Mouse (Mus musculus) kidney, embryonic 14.5 days (tissue): ENCODE data around the gene Sult5a1. TPM values are rescaled to one million over a fixed set of nuclear protein-coding genes. Genes with fewer than 3 reads are reported as not detected.

Source experiments
- ATAC-seq: fragments of 200-750 bp; cut with Nextera tagmentation; 2 replicates; pipeline ENCODE4 v1.8.0; 2017; ENCODE audit warnings: moderate number of reproducible peaks, mild to moderate bottlenecking, moderate TSS enrichment, moderate library complexity; ENCODE audit not compliant: low FRiP score, low TSS enrichment
- H3K27ac ChIP-seq: fragments of 300-500 bp; sonication (generic); 2 replicates; pipeline ENCODE4 v1.5.1; 2014; ENCODE audit warnings: low read depth, mild to moderate bottlenecking, low read length, moderate library complexity, mixed read lengths
- H3K27me3 ChIP-seq: fragments of 300-500 bp; sonication (generic); 2 replicates; pipeline ENCODE4 v1.6.1; 2014; ENCODE audit warnings: mild to moderate bottlenecking, low read length; ENCODE audit not compliant: control insufficient read depth, insufficient read depth
- H3K36me3 ChIP-seq: fragments of 300-500 bp; sonication (generic); 2 replicates; pipeline ENCODE4 v1.6.1; 2014; ENCODE audit warnings: low read length, mixed read lengths; ENCODE audit not compliant: control insufficient read depth, insufficient read depth
- H3K4me1 ChIP-seq: fragments of 300-500 bp; sonication (generic); 2 replicates; pipeline ENCODE4 v1.6.1; 2014; ENCODE audit warnings: low read length, mixed read lengths; ENCODE audit not compliant: control insufficient read depth, insufficient read depth
- H3K4me2 ChIP-seq: fragments of 300-500 bp; sonication (generic); replicated peaks from 2 replicates; pipeline ENCODE4 v1.6.1; 2014; ENCODE audit warnings: low read depth, mild to moderate bottlenecking, low read length
- H3K4me3 ChIP-seq: fragments of 300-500 bp; sonication (generic); 2 replicates; pipeline ENCODE4 v1.5.1; 2014; ENCODE audit warnings: mild to moderate bottlenecking, low read length
- H3K9ac ChIP-seq: fragments of 300-500 bp; sonication (generic); 2 replicates; pipeline ENCODE4 v1.6.1; 2014; ENCODE audit warnings: low read depth, mild to moderate bottlenecking, low read length, moderate library complexity
- H3K9me3 ChIP-seq: fragments of 300-500 bp; sonication (generic); 2 replicates; pipeline ENCODE4 v1.6.1; 2016; ENCODE audit warnings: low read length; ENCODE audit not compliant: control insufficient read depth
- WGBS: fragments of 180-500 bp; shearing (Covaris S2); extraction: QIAGEN DNeasy Blood & Tissue Kit; methylation state at CpG from one replicate; pipeline ENCODE4 v1.1.7; 2014; 5-methylcytosine and 5-hydroxymethylcytosine counted together
- polyA plus RNA-seq: library from polyadenylated mRNA; unstranded; fragments of >200 nt; fragmentation: Nextera tagmentation; extraction: Ambion mirVana; gene quantifications from 2 replicates; pipeline ENCODE4 v1.2.1, GENCODE M21; 2014

Sult5a1 gene
- polyA plus RNA-seq, 1 experiment from 2014 or later, result 8.3 TPM

GRCm38 (mm10) chr8:123188006-123188405 is 29.9 kb upstream of the Sult5a1 start:
- Histone ChIP-seq H3K9me3 (no peaks in the 10 kb centered on the region), H3K27me3 (no peaks in the 10 kb centered on the region), H3K27ac (no peak overlapping the region), H3K36me3 (no peaks in the 10 kb centered on the region), H3K4me1 (peaks cover 13% of the 10 kb centered on the region), H3K4me2 (no peak overlapping the region), H3K4me3 (no peak overlapping the region), H3K9ac (no peak overlapping the region)
- 87% methylated on average over 2 of the region's 2 CpGs for WGBS
- ATAC-seq, result no peak

- Histone ChIP-seq H3K36me3 (no peaks in the 10 kb centered on the region), H3K4me2 (no peak within 1 kb of the TSS), H3K9ac (no peak within 1 kb of the TSS), H3K4me3 (no peak within 1 kb of the TSS), H3K9me3 (no peaks in the 10 kb centered on the region), H3K27me3 (no peaks in the 10 kb centered on the region), H3K27ac (peak within 1 kb of the TSS; percentile 9; the same call in 1 of the 2 replicates), H3K4me1 (peaks cover 13% of the 10 kb centered on the region)
- ATAC-seq, result peak; percentile 39
- WGBS, result 16% methylated on average over 19 of the region's 19 CpGs
Observed at GRCm38 (mm10) chr8:123185566-123186409, 27.7 kb upstream of the Sult5a1 start, which contains the start of gene Dpep1. TSS of gene Dpep1 (plus strand) at chr8:123186242.

GRCm38 (mm10) chr8:123181391-123181790 is 23.3 kb upstream of the Sult5a1 start:
- H3K4me2 ChIP-seq, result no peak overlapping the region
- WGBS, result 55% methylated on average over 3 of the region's 3 CpGs
- H3K4me3 ChIP-seq, result no peak overlapping the region
- H3K36me3 ChIP-seq, result no peaks in the 10 kb centered on the region
- H3K27ac ChIP-seq, result no peak overlapping the region
- no peak for ATAC-seq
- peaks cover 5% of the 10 kb centered on the region; the same call in 1 of the 2 replicates for H3K9me3 ChIP-seq
- no peak overlapping the region for H3K9ac ChIP-seq
- no peaks in the 10 kb centered on the region for H3K27me3 ChIP-seq
- peaks cover 10% of the 10 kb centered on the region for H3K4me1 ChIP-seq

GRCm38 (mm10) chr8:123156070-123156773 is 1.9 kb downstream of the Sult5a1 start:
- WGBS, result 80% methylated on average over 9 of the region's 9 CpGs
- Histone ChIP-seq H3K27ac (no peak overlapping the region), H3K4me3 (no peak overlapping the region), H3K4me2 (no peak overlapping the region), H3K36me3 (no peaks in the 10 kb centered on the region), H3K4me1 (0 out of 2 replicates have a peak, but pooled peaks cover 3% of the 10 kb centered on the region), H3K9ac (no peak overlapping the region), H3K9me3 (no peaks in the 10 kb centered on the region), H3K27me3 (no peaks in the 10 kb centered on the region)
- ATAC-seq, result 0 out of 2 replicates have a peak, but pooled peaks have one; percentile 33

GRCm38 (mm10) chr8:123155177-123155576 is 2.9 kb downstream of the Sult5a1 start:
- Histone ChIP-seq H3K4me3 (no peak overlapping the region), H3K9ac (no peak overlapping the region), H3K27ac (no peak overlapping the region), H3K4me2 (no peak overlapping the region), H3K9me3 (no peaks in the 10 kb centered on the region), H3K4me1 (0 out of 2 replicates have a peak, but pooled peaks cover 3% of the 10 kb centered on the region), H3K27me3 (no peaks in the 10 kb centered on the region), H3K36me3 (no peaks in the 10 kb centered on the region)
- 82% methylated on average over 5 of the region's 5 CpGs for WGBS
- no peak for ATAC-seq

GRCm38 (mm10) chr8:123150737-123151171 is 7.4 kb downstream of the Sult5a1 start:
- WGBS, result 43% methylated on average over 9 of the region's 9 CpGs
- no peak overlapping the region for H3K4me2 ChIP-seq
- ATAC-seq, result peak; percentile 45; the same call in 1 of the 2 replicates

GRCm38 (mm10) chr8:123146390-123146789 is 11.7 kb downstream of the Sult5a1 start:
- no peak overlapping the region for H3K4me2 ChIP-seq
- H3K36me3 ChIP-seq, result no peaks in the 10 kb centered on the region
- ATAC-seq, result no peak
- no peak overlapping the region for H3K4me3 ChIP-seq
- H3K9ac ChIP-seq, result no peak overlapping the region
- H3K27ac ChIP-seq, result 0 out of 2 replicates have a peak overlapping the region, but pooled peaks have one; percentile 11
- H3K4me1 ChIP-seq, result 0 out of 2 replicates have a peak, but pooled peaks cover 5% of the 10 kb centered on the region
- H3K27me3 ChIP-seq, result no peaks in the 10 kb centered on the region
- 79% methylated on average over 7 of the region's 7 CpGs for WGBS
- no peaks in the 10 kb centered on the region for H3K9me3 ChIP-seq

More at GRCm38 (mm10) chr8:123150737-123151171, 7.4 kb downstream of the Sult5a1 start:
- Histone ChIP-seq H3K9ac (no peak overlapping the region), H3K4me1 (no peaks in the 10 kb centered on the region), H3K9me3 (no peaks in the 10 kb centered on the region), H3K4me3 (no peak overlapping the region), H3K36me3 (no peaks in the 10 kb centered on the region), H3K27me3 (no peaks in the 10 kb centered on the region), H3K27ac (peak overlapping the region; percentile 19; the same call in 1 of the 2 replicates)

- Histone ChIP-seq H3K4me2 (no peak overlapping the region), H3K27ac (no peak overlapping the region), H3K9me3 (no peaks in the 10 kb centered on the region), H3K27me3 (no peaks in the 10 kb centered on the region), H3K9ac (no peak overlapping the region), H3K36me3 (no peaks in the 10 kb centered on the region), H3K4me1 (0 out of 2 replicates have a peak, but pooled peaks cover 5% of the 10 kb centered on the region), H3K4me3 (no peak overlapping the region)
- no peak for ATAC-seq
- WGBS, result 61% methylated on average over 6 of the region's 6 CpGs
Observed at GRCm38 (mm10) chr8:123145279-123145678, 12.8 kb downstream of the Sult5a1 start.
